Mouse (Mus musculus) heart, postnatal 14 days (tissue): ENCODE results near the gene Ngb. TPM values are rescaled to one million over a fixed set of nuclear protein-coding genes. Genes with fewer than 3 reads are reported as not detected.
A peak's percentile ranks its signal among the peaks of the same experiment; 100 is the strongest.

Experiments used
- DNase-seq, 2 experiments: peaks; one replicate each; pipeline ENCODE4 v3.0.0; 2021 to 2022
- intact Hi-C: fragments of 180-260 bp; cut with DNase I; formaldehyde crosslinking; loops from one replicate; pipeline ENCODE4 v1.15.1; 2025
- long read RNA-seq, 2 experiments: library from polyadenylated mRNA; stranded (forward); transcript quantifications; one replicate each; pipeline ENCODE4 v2.0.0; 2021
- total RNA-seq, 2 experiments: library from RNA; stranded (reverse); gene quantifications; 2 replicates each; pipeline ENCODE4 v1.2.3; 2021

Gene Ngb
- not detected for total RNA-seq
- long read RNA-seq, experiment 1 = 0 reads
- long read RNA-seq, experiment 2, partial matches to known transcripts = 1 of 1 reads
- long read RNA-seq, experiment 2, other reads (novel, unspliced or antisense) = 0 of 1 reads

GRCm38 (mm10) chr12:87102165-87102631, at the start of gene Ngb:
TSS of gene Ngb (minus strand) at chr12:87102539.
- DNase-seq = no peak
- intact Hi-C loops = no loop called here

- DNase-seq = no peak
- intact Hi-C loops = loop anchor here (5.0 kb wide), 2 partner anchors 48 to 118 kb away; partner anchors contain the start of genes Ahsa1, Samd15 and Vipas39
Observed at GRCm38 (mm10) chr12:87149471-87149870, 47.1 kb upstream of the Ngb start.

GRCm38 (mm10) chr12:87148136-87148535, 45.8 kb upstream of the Ngb start:
- intact Hi-C loops = loop anchor here (5.0 kb wide), 2 partner anchors 49 to 119 kb away; partner anchors contain the start of genes Ahsa1, Samd15 and Vipas39

GRCm38 (mm10) chr12:87147395-87148089, 45.2 kb upstream of the Ngb start, which contains the start of gene Pomt2:
TSS of gene Pomt2 (minus strand) at chr12:87147968.
- peak; percentile 93 to 94 for DNase-seq
- intact Hi-C loops = loop anchor here (5.0 kb wide), 2 partner anchors 50 to 120 kb away; partner anchors contain the start of genes Ahsa1, Samd15 and Vipas39

More at GRCm38 (mm10) chr12:87148136-87148535, 45.8 kb upstream of the Ngb start:
- no peak for DNase-seq

- DNase-seq = peak; percentile 82 to 88
- intact Hi-C loops = loop anchor here (5.0 kb wide), 2 partner anchors 50 to 120 kb away; partner anchors contain the start of genes Ahsa1, Samd15 and Vipas39
Observed at GRCm38 (mm10) chr12:87146966-87147365, 44.6 kb upstream of the Ngb start, which contains the start of gene Gstz1. TSS of gene Gstz1 (plus strand) at chr12:87147165.

- intact Hi-C loops = loop anchor here (5.0 kb wide), 1 partner anchor 375 kb away; no protein-coding TSS in a partner anchor
- no peak for DNase-seq
Observed at GRCm38 (mm10) chr12:87142156-87142555, 39.8 kb upstream of the Ngb start.

GRCm38 (mm10) chr12:87138768-87139167, 36.4 kb upstream of the Ngb start:
- intact Hi-C loops = no loop called here
- no peak for DNase-seq

GRCm38 (mm10) chr12:87138342-87138701, 36.0 kb upstream of the Ngb start:
- no peak for DNase-seq
- intact Hi-C loops = no loop called here

- DNase-seq = no peak
- intact Hi-C loops = no loop called here
Observed at GRCm38 (mm10) chr12:87137439-87138341, 35.4 kb upstream of the Ngb start.

GRCm38 (mm10) chr12:87132784-87133183, 30.4 kb upstream of the Ngb start:
- intact Hi-C loops = loop anchor here (5.0 kb wide), 2 partner anchors 105 to 200 kb away; partner anchors contain the start of gene Noxred1
- DNase-seq = no peak

- intact Hi-C loops = loop anchor here (5.0 kb wide), 2 partner anchors 105 to 200 kb away; partner anchors contain the start of gene Noxred1
- DNase-seq = no peak
Observed at GRCm38 (mm10) chr12:87132210-87132609, 29.9 kb upstream of the Ngb start.

- intact Hi-C loops = loop anchor here (5.0 kb wide), 2 partner anchors 106 to 201 kb away; partner anchors contain the start of gene Noxred1
- DNase-seq = peak; percentile 18 to 46
Observed at GRCm38 (mm10) chr12:87131619-87132018, 29.3 kb upstream of the Ngb start.

GRCm38 (mm10) chr12:87131181-87131580, 28.8 kb upstream of the Ngb start:
- intact Hi-C loops = loop anchor here (5.0 kb wide), 2 partner anchors 106 to 201 kb away; partner anchors contain the start of gene Noxred1
- DNase-seq = peak; percentile 6 to 7

GRCm38 (mm10) chr12:87130224-87130623, 27.9 kb upstream of the Ngb start:
- no peak for DNase-seq
- intact Hi-C loops = loop anchor here (5.0 kb wide), 2 partner anchors 107 to 202 kb away; partner anchors contain the start of gene Noxred1

- intact Hi-C loops = no loop called here
- DNase-seq = no peak
Observed at GRCm38 (mm10) chr12:87127256-87127655, 24.9 kb upstream of the Ngb start.

- no peak for DNase-seq
- intact Hi-C loops = no loop called here
Observed at GRCm38 (mm10) chr12:87121918-87122589, 19.7 kb upstream of the Ngb start.

- intact Hi-C loops = no loop called here
- DNase-seq = no peak
Observed at GRCm38 (mm10) chr12:87107357-87107977, 5.1 kb upstream of the Ngb start.

- intact Hi-C loops = no loop called here
- DNase-seq = no peak
Observed at GRCm38 (mm10) chr12:87104796-87105195, 2.5 kb upstream of the Ngb start.

GRCm38 (mm10) chr12:87103471-87103870, 1.1 kb upstream of the Ngb start:
- no peak for DNase-seq
- intact Hi-C loops = no loop called here
